Mouse (Mus musculus): ENCODE data around the gene Nwd1. TPM values are rescaled to one million over a fixed set of nuclear protein-coding genes. Genes with fewer than 3 reads are reported as not detected.

Gene Nwd1
- polyA plus RNA-seq, 1 experiment = 0.91 TPM

DNA sequence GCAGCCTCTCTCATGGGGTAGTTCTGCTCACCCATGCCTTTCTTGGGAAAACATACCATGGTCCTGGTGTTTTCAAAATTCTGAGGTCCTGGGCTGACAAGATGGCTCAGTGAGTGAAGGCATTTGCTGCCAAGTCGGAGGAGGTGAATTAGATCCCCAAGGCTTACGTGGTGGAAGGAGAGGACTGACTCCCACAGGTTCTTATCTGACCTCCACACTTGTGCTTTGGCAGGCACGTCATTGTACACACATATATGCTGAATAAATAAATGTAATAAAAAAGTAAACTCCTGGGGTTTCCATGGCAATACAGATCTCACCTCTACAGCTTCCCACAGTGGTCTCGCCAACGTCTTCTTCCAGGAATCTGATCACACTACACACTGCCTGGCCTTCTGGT lies 70.1 kb downstream of the Nwd1 start:
- H3K9ac ChIP-seq (ENCODE audit: low read depth, poor library complexity, severe bottlenecking) = no peak overlapping the region
- no peaks in the 10 kb centered on the region for H3K9me3 ChIP-seq (replicated peaks; ENCODE audit: control insufficient read depth, insufficient read depth, low read length, poor library complexity, severe bottlenecking)
- no peaks in the 10 kb centered on the region for H3K4me1 ChIP-seq (ENCODE audit: control insufficient read depth, insufficient read depth, low read length)
- TF ChIP-seq EP300 (IDR thresholded peaks at IDR 0.05; ENCODE audit: insufficient read depth, low read depth, low read length) (no peak), POLR2A (IDR thresholded peaks at IDR 0.05; ENCODE audit: insufficient read depth, low read length) (no peak), CTCF (IDR thresholded peaks at IDR 0.05; ENCODE audit: low read depth, low read length) (no peak)
- H3K27me3 ChIP-seq (ENCODE audit: control insufficient read depth, insufficient read depth, low read length, poor library complexity, severe bottlenecking) = no peaks in the 10 kb centered on the region
- no peak overlapping the region for H3K4me3 ChIP-seq (ENCODE audit: low read depth, low read length)
- no peaks in the 10 kb centered on the region for H3K36me3 ChIP-seq (ENCODE audit: control insufficient read depth, insufficient read depth, low read length, poor library complexity, severe bottlenecking)
- H3K27ac ChIP-seq (ENCODE audit: insufficient read depth, low read length) = no peak overlapping the region

GRCm38 (mm10) chr8:72720541-72720940 lies 74.0 kb downstream of the Nwd1 start:
- Histone ChIP-seq H3K9me3 (replicated peaks; ENCODE audit: control insufficient read depth, insufficient read depth, low read length, poor library complexity, severe bottlenecking) (no peaks in the 10 kb centered on the region), H3K27ac (ENCODE audit: insufficient read depth, low read length) (no peak overlapping the region), H3K27me3 (ENCODE audit: control insufficient read depth, insufficient read depth, low read length, poor library complexity, severe bottlenecking) (no peaks in the 10 kb centered on the region), H3K9ac (ENCODE audit: low read depth, poor library complexity, severe bottlenecking) (no peak overlapping the region), H3K4me3 (ENCODE audit: low read depth, low read length) (no peak overlapping the region), H3K36me3 (ENCODE audit: control insufficient read depth, insufficient read depth, low read length, poor library complexity, severe bottlenecking) (peaks cover 5% of the 10 kb centered on the region), H3K4me1 (ENCODE audit: control insufficient read depth, insufficient read depth, low read length) (no peaks in the 10 kb centered on the region)
- TF ChIP-seq CTCF (IDR thresholded peaks at IDR 0.05; ENCODE audit: low read depth, low read length) = no peak
- no peak for TF ChIP-seq EP300 (IDR thresholded peaks at IDR 0.05; ENCODE audit: insufficient read depth, low read depth, low read length)
- no peak for TF ChIP-seq POLR2A (IDR thresholded peaks at IDR 0.05; ENCODE audit: insufficient read depth, low read length)

DNA sequence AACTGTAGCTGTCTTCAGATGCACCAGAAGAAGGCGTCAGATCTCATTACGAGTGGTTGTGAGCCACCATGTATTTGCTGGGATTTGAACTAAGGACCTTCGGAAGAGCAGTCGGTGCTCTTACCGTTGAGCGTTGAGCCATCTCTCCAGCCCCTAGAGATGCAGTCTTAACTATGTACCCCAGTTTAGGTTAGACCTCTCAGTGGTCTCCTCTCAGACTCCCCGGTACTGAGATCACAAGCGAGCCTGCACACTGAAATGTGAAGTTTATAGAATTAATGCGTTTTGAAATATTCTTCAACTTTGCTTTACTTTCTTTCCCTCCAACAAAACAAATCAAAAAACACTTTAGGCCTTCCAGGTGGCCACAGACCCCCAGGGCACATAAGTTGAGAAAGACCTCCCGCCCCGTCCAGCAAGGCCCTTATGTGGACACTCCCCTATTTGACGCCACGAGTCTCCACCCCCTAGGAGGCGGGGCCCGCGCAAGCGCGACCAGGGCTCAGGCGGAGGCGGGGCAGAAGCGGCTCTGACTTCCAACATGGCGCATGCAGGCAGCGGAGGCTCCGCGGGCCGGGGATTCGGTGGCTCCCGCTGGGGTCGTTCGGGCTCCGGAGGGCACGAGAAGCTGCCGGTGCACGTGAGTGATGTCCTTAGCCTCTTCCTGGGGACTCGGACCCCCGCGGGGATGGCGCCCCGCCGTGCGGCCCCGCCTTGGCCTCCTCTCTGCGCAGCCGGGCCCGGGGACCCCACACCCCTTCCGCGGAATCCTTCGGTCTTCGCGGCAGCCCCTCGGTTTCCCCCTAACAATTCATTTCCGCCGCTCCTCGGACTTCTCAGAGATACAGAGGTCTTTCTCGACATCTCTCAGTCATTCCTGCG lies 76.5 kb downstream of the Nwd1 start, which contains the start of gene Sin3b:
TSS of gene Sin3b (plus strand) at position 517 of the 882 bp plus-strand sequence.
- Histone ChIP-seq H3K4me3 (ENCODE audit: low read depth, low read length) (peak within 1 kb of the TSS; percentile 92), H3K27ac (ENCODE audit: insufficient read depth, low read length) (no peak within 1 kb of the TSS), H3K9me3 (replicated peaks; ENCODE audit: control insufficient read depth, insufficient read depth, low read length, poor library complexity, severe bottlenecking) (no peaks in the 10 kb centered on the region), H3K4me1 (ENCODE audit: control insufficient read depth, insufficient read depth, low read length) (no peaks in the 10 kb centered on the region), H3K36me3 (ENCODE audit: control insufficient read depth, insufficient read depth, low read length, poor library complexity, severe bottlenecking) (peaks cover 29% of the 10 kb centered on the region), H3K9ac (ENCODE audit: low read depth, poor library complexity, severe bottlenecking) (peak within 1 kb of the TSS; percentile 95), H3K27me3 (ENCODE audit: control insufficient read depth, insufficient read depth, low read length, poor library complexity, severe bottlenecking) (no peaks in the 10 kb centered on the region)
- TF ChIP-seq EP300 (IDR thresholded peaks at IDR 0.05; ENCODE audit: insufficient read depth, low read depth, low read length) (no peak), POLR2A (IDR thresholded peaks at IDR 0.05; ENCODE audit: insufficient read depth, low read length) (peak; percentile 81)

GRCm38 (mm10) chr8:72723651-72724001 lies 77.1 kb downstream of the Nwd1 start:
- Histone ChIP-seq H3K9me3 (replicated peaks; ENCODE audit: control insufficient read depth, insufficient read depth, low read length, poor library complexity, severe bottlenecking) (no peaks in the 10 kb centered on the region), H3K36me3 (ENCODE audit: control insufficient read depth, insufficient read depth, low read length, poor library complexity, severe bottlenecking) (peaks cover 35% of the 10 kb centered on the region), H3K4me1 (ENCODE audit: control insufficient read depth, insufficient read depth, low read length) (no peaks in the 10 kb centered on the region), H3K27ac (ENCODE audit: insufficient read depth, low read length) (no peak overlapping the region), H3K27me3 (ENCODE audit: control insufficient read depth, insufficient read depth, low read length, poor library complexity, severe bottlenecking) (no peaks in the 10 kb centered on the region), H3K9ac (ENCODE audit: low read depth, poor library complexity, severe bottlenecking) (peak overlapping the region; percentile 95), H3K4me3 (ENCODE audit: low read depth, low read length) (peak overlapping the region; percentile 92)
- no peak for TF ChIP-seq CTCF (IDR thresholded peaks at IDR 0.05; ENCODE audit: low read depth, low read length)
- TF ChIP-seq EP300 (IDR thresholded peaks at IDR 0.05; ENCODE audit: insufficient read depth, low read depth, low read length) = no peak

DNA sequence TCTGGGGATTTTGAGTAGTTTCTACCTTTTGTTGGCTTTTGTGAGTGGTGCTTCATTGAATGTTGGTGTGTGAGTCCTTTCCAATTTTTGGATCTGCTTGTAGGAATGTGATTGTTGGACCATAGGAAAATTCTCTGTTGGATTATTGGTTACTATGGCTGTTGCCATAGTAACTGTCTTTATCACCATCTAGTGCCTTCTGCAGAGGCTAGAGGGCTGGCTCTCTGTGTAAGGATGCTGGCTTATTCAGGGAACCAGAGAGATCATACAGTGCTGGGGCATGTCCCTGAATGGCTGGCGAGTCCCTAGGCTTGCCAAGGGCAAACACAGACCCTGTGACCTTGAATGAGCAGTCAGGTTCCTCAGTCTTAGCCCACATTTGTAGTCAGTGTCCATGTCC lies 82.1 kb downstream of the Nwd1 start:
- Histone ChIP-seq H3K36me3 (ENCODE audit: control insufficient read depth, insufficient read depth, low read length, poor library complexity, severe bottlenecking) (peaks cover 71% of the 10 kb centered on the region), H3K4me1 (ENCODE audit: control insufficient read depth, insufficient read depth, low read length) (no peaks in the 10 kb centered on the region), H3K27ac (ENCODE audit: insufficient read depth, low read length) (no peak overlapping the region), H3K4me3 (ENCODE audit: low read depth, low read length) (no peak overlapping the region), H3K27me3 (ENCODE audit: control insufficient read depth, insufficient read depth, low read length, poor library complexity, severe bottlenecking) (no peaks in the 10 kb centered on the region), H3K9ac (ENCODE audit: low read depth, poor library complexity, severe bottlenecking) (no peak overlapping the region), H3K9me3 (replicated peaks; ENCODE audit: control insufficient read depth, insufficient read depth, low read length, poor library complexity, severe bottlenecking) (no peaks in the 10 kb centered on the region)
- TF ChIP-seq EP300 (IDR thresholded peaks at IDR 0.05; ENCODE audit: insufficient read depth, low read depth, low read length) = no peak
- no peak for TF ChIP-seq CTCF (IDR thresholded peaks at IDR 0.05; ENCODE audit: low read depth, low read length)
- no peak for TF ChIP-seq POLR2A (IDR thresholded peaks at IDR 0.05; ENCODE audit: insufficient read depth, low read length)

GRCm38 (mm10) chr8:72735001-72735400 lies 88.5 kb downstream of the Nwd1 start:
- Histone ChIP-seq H3K27ac (ENCODE audit: insufficient read depth, low read length) (no peak overlapping the region), H3K9ac (ENCODE audit: low read depth, poor library complexity, severe bottlenecking) (no peak overlapping the region), H3K9me3 (replicated peaks; ENCODE audit: control insufficient read depth, insufficient read depth, low read length, poor library complexity, severe bottlenecking) (no peaks in the 10 kb centered on the region), H3K4me1 (ENCODE audit: control insufficient read depth, insufficient read depth, low read length) (no peaks in the 10 kb centered on the region), H3K4me3 (ENCODE audit: low read depth, low read length) (no peak overlapping the region), H3K27me3 (ENCODE audit: control insufficient read depth, insufficient read depth, low read length, poor library complexity, severe bottlenecking) (no peaks in the 10 kb centered on the region), H3K36me3 (ENCODE audit: control insufficient read depth, insufficient read depth, low read length, poor library complexity, severe bottlenecking) (peaks cover 62% of the 10 kb centered on the region)
- TF ChIP-seq POLR2A (IDR thresholded peaks at IDR 0.05; ENCODE audit: insufficient read depth, low read length) (no peak), CTCF (IDR thresholded peaks at IDR 0.05; ENCODE audit: low read depth, low read length) (no peak), EP300 (IDR thresholded peaks at IDR 0.05; ENCODE audit: insufficient read depth, low read depth, low read length) (no peak)

All from ES-Bruce4 (cell line).